Comparison of ENCODE assay signal across 13 mouse cellular contexts in genomic region chr2:109675051-109675450, GRCm38 (mm10). TPM values are rescaled to one million over a fixed set of nuclear protein-coding genes. Genes with fewer than 3 reads are reported as not detected.
DNase-seq lines count a peak whose midpoint lies in the region; ATAC-seq lines count a peak whose summit lies in the region.
"Had no signal": no experiment of that assay in that cellular context is flagged by ENCODE, and none has a peak within 500 bp of the region (broad histone marks: within the 10 kb centered on the region; RNA-seq: fewer than 3 reads in every experiment).

No protein-coding gene starts in this region.

- H3K27me3 ChIP-seq in kidney, embryonic 15.5 days: peaks cover 90% of the 10 kb centered on the region
- H3K27me3 ChIP-seq in embryonic facial prominence, embryonic 12.5 days: peaks cover 56% of the 10 kb centered on the region
- H3K27me3 ChIP-seq in hindbrain, embryonic 12.5 days: peaks cover 48% of the 10 kb centered on the region
- peaks cover 35% of the 10 kb centered on the region for H3K27me3 ChIP-seq in midbrain, embryonic 15.5 days (replicated peaks)

- H3K27ac ChIP-seq in kidney, embryonic 15.5 days: no peak overlapping the region
- no peak overlapping the region for H3K27ac ChIP-seq in embryonic facial prominence, embryonic 12.5 days
- no peak overlapping the region for H3K27ac ChIP-seq in hindbrain, embryonic 12.5 days
- no peak overlapping the region for H3K27ac ChIP-seq in midbrain, embryonic 15.5 days
- H3K27ac ChIP-seq: liver, embryonic 15.5 days had no signal

- no peak for ATAC-seq in kidney, embryonic 15.5 days (replicated peaks; ENCODE audit: low FRiP score)
- no peak for ATAC-seq in embryonic facial prominence, embryonic 12.5 days (ENCODE audit: insufficient number of reproducible peaks, insufficient read depth, low FRiP score, low TSS enrichment)
- no peak for ATAC-seq in hindbrain, embryonic 12.5 days (ENCODE audit: low FRiP score)
- no peak for ATAC-seq in midbrain, embryonic 15.5 days (replicated peaks)

- no peak overlapping the region for H3K4me2 ChIP-seq in kidney, embryonic 15.5 days
- H3K4me2 ChIP-seq in embryonic facial prominence, embryonic 12.5 days (replicated peaks): peak overlapping the region; percentile 82; the same call in 1 of the 2 replicates
- peak overlapping the region; percentile 89; the same call in 1 of the 2 replicates for H3K4me2 ChIP-seq in hindbrain, embryonic 12.5 days (replicated peaks)
- peak overlapping the region; percentile 100 for H3K4me2 ChIP-seq in midbrain, embryonic 15.5 days
- H3K4me2 ChIP-seq: liver, embryonic 15.5 days had no signal

- no peak for DNase-seq in kidney, adult 18-20 months
- DNase-seq in spleen, postnatal 36 days (ENCODE audit: low spot score in 2 of 2): no peak
- DNase-seq in liver: no peak
- no peak for DNase-seq in frontal cortex, adult 2 months (ENCODE audit: extremely low spot score in 1 of 2, low spot score in 1 of 2)
- DNase-seq: adrenal gland, postnatal 25 days; kidney, adult 11 months; thymus, postnatal 14 days had no signal

- no peaks in the 10 kb centered on the region for H3K36me3 ChIP-seq in kidney, embryonic 15.5 days
- H3K36me3 ChIP-seq in embryonic facial prominence, embryonic 12.5 days: no peaks in the 10 kb centered on the region
- H3K36me3 ChIP-seq in hindbrain, embryonic 12.5 days: no peaks in the 10 kb centered on the region
- H3K36me3 ChIP-seq in midbrain, embryonic 15.5 days (replicated peaks): no peaks in the 10 kb centered on the region
- H3K36me3 ChIP-seq: G1E; liver, embryonic 15.5 days had no signal

- 0 out of 2 replicates have a peak overlapping the region, but pooled peaks have one; percentile 34 for H3K4me3 ChIP-seq in kidney, embryonic 15.5 days (replicated peaks)
- 0 out of 2 replicates have a peak overlapping the region, but pooled peaks have one; percentile 42 for H3K4me3 ChIP-seq in embryonic facial prominence, embryonic 12.5 days
- peak overlapping the region; percentile 42; the same call in 1 of the 2 replicates for H3K4me3 ChIP-seq in hindbrain, embryonic 12.5 days
- H3K4me3 ChIP-seq in midbrain, embryonic 15.5 days: peak overlapping the region; percentile 72
- H3K4me3 ChIP-seq: liver, embryonic 15.5 days had no signal

- peaks cover 34% of the 10 kb centered on the region for H3K4me1 ChIP-seq in kidney, embryonic 15.5 days
- H3K4me1 ChIP-seq in embryonic facial prominence, embryonic 12.5 days: peaks cover 23% of the 10 kb centered on the region
- peaks cover 27% of the 10 kb centered on the region for H3K4me1 ChIP-seq in hindbrain, embryonic 12.5 days
- H3K4me1 ChIP-seq in midbrain, embryonic 15.5 days: peaks cover 40% of the 10 kb centered on the region
- H3K4me1 ChIP-seq: liver, embryonic 15.5 days had no signal

- no peaks in the 10 kb centered on the region for H3K9me3 ChIP-seq in kidney, embryonic 15.5 days (replicated peaks)
- H3K9me3 ChIP-seq in embryonic facial prominence, embryonic 12.5 days: no peaks in the 10 kb centered on the region
- H3K9me3 ChIP-seq in hindbrain, embryonic 12.5 days (replicated peaks): no peaks in the 10 kb centered on the region
- H3K9me3 ChIP-seq in midbrain, embryonic 15.5 days: no peaks in the 10 kb centered on the region
- H3K9me3 ChIP-seq: liver, embryonic 15.5 days had no signal

- H3K9ac ChIP-seq in kidney, embryonic 15.5 days: no peak overlapping the region
- H3K9ac ChIP-seq in embryonic facial prominence, embryonic 12.5 days: no peak overlapping the region
- no peak overlapping the region for H3K9ac ChIP-seq in hindbrain, embryonic 12.5 days
- H3K9ac ChIP-seq in midbrain, embryonic 15.5 days: no peak overlapping the region
- H3K9ac ChIP-seq: liver, embryonic 15.5 days had no signal

- 11% methylated on average over 11 of the region's 11 CpGs for WGBS in kidney, embryonic 15.5 days
- WGBS in embryonic facial prominence, embryonic 12.5 days: 10% methylated on average over 11 of the region's 11 CpGs
- 10% methylated on average over 11 of the region's 11 CpGs for WGBS in hindbrain, embryonic 12.5 days
- 5% methylated on average over 11 of the region's 11 CpGs for WGBS in midbrain, embryonic 15.5 days

RNA-seq across cellular contexts. Expression of gene Bdnf, which starts 0.6 kb away (rescaled TPM):
- 0.81 and 1.1 TPM in 2 replicates for polyA plus RNA-seq in kidney, embryonic 15.5 days (2015; fragmentation: Nextera tagmentation; extraction: Ambion mirVana)
- polyA plus RNA-seq in embryonic facial prominence, embryonic 12.5 days (2016; fragmentation: Nextera tagmentation; extraction: Ambion mirVana): 5.3 and 5.4 TPM in 2 replicates
- 3.2 and 4.3 TPM in 2 replicates for polyA plus RNA-seq in hindbrain, embryonic 12.5 days (2016; fragmentation: Nextera tagmentation; extraction: Ambion mirVana)
- 6.4 and 6.8 TPM in 2 replicates for polyA plus RNA-seq in midbrain, embryonic 15.5 days (2015; fragmentation: Nextera tagmentation; extraction: Ambion mirVana)
- polyA plus RNA-seq in frontal cortex, adult 2 months (2012; rRNA removed): 8.2 and 8.8 TPM in 2 replicates
- polyA plus RNA-seq: G1E had no signal
